Mouse (Mus musculus) hindbrain, embryonic 11.5 days (tissue): ENCODE results near the gene Herpud2. TPM values are rescaled to one million over a fixed set of nuclear protein-coding genes. Genes with fewer than 3 reads are reported as not detected.
"Not testable (repeated sequence)": the region's sequence is repeated elsewhere in the genome, so short reads cannot be mapped to it uniquely, and the experiment has no call there.

Experiments
- ATAC-seq: fragments of 200-750 bp; cut with Nextera tagmentation; 2 replicates; pipeline ENCODE4 v1.8.0; 2017; ENCODE audit warnings: mild to moderate bottlenecking, moderate TSS enrichment, moderate library complexity; ENCODE audit not compliant: low FRiP score
- DNase-seq: peaks from one replicate; pipeline ENCODE4 v3.0.0-alpha.2; 2015; ENCODE audit warnings: low spot score
- H3K27ac ChIP-seq: fragments of 300-500 bp; sonication (generic); 2 replicates; pipeline ENCODE4 v1.5.1; 2014; ENCODE audit warnings: mild to moderate bottlenecking, low read depth, low read length
- H3K27me3 ChIP-seq: fragments of 300-500 bp; sonication (generic); 2 replicates; pipeline ENCODE4 v1.6.1; 2014; ENCODE audit warnings: mild to moderate bottlenecking, low read length, moderate library complexity, mixed read lengths; ENCODE audit not compliant: control insufficient read depth, insufficient read depth
- H3K36me3 ChIP-seq: fragments of 300-500 bp; sonication (generic); 2 replicates; pipeline ENCODE4 v1.6.1; 2014; ENCODE audit warnings: mild to moderate bottlenecking, low read length, moderate library complexity, mixed read lengths; ENCODE audit not compliant: control insufficient read depth, insufficient read depth
- H3K4me1 ChIP-seq: fragments of 300-500 bp; sonication (generic); replicated peaks from 2 replicates; pipeline ENCODE4 v1.6.1; 2014; ENCODE audit warnings: low read length, mixed read lengths; ENCODE audit not compliant: control insufficient read depth, insufficient read depth
- H3K4me2 ChIP-seq: fragments of 300-500 bp; sonication (generic); replicated peaks from 2 replicates; pipeline ENCODE4 v1.6.1; 2014; ENCODE audit warnings: mild to moderate bottlenecking, low read depth, low read length
- H3K4me3 ChIP-seq: fragments of 300-500 bp; sonication (generic); 2 replicates; pipeline ENCODE4 v1.5.1; 2014; ENCODE audit warnings: low read depth, low read length
- H3K9ac ChIP-seq: fragments of 300-500 bp; sonication (generic); 2 replicates; pipeline ENCODE4 v1.6.1; 2014; ENCODE audit warnings: low read depth, low read length
- H3K9me3 ChIP-seq: fragments of 300-500 bp; sonication (generic); 2 replicates; pipeline ENCODE4 v1.6.1; 2016; ENCODE audit warnings: low read length; ENCODE audit not compliant: control insufficient read depth
- WGBS: fragments of 180-500 bp; shearing (Covaris S2); extraction: QIAGEN DNeasy Blood & Tissue Kit; methylation state at CpG from one replicate; pipeline ENCODE4 v1.1.7; 2014; 5-methylcytosine and 5-hydroxymethylcytosine counted together
- polyA plus RNA-seq: library from polyadenylated mRNA; unstranded; fragments of >200 nt; fragmentation: Nextera tagmentation; extraction: Ambion mirVana; gene quantifications from 2 replicates; pipeline ENCODE4 v1.2.1, GENCODE M21; 2014

Gene Herpud2
- polyA plus RNA-seq, 1 experiment from 2014 or later: 32.8 TPM

GRCm38 (mm10) chr9:25140330-25140729 lies 11.3 kb downstream of the Herpud2 start:
- no peak for ATAC-seq
- H3K4me1 ChIP-seq: no peaks in the 10 kb centered on the region

GRCm38 (mm10) chr9:25138900-25139299 lies 12.7 kb downstream of the Herpud2 start:
- no peak for ATAC-seq
- 96% methylated on average over 1 of the region's 1 CpGs for WGBS
- Histone ChIP-seq H3K9ac (no peak overlapping the region), H3K27ac (no peak overlapping the region), H3K4me1 (no peaks in the 10 kb centered on the region), H3K4me3 (no peak overlapping the region), H3K36me3 (no peaks in the 10 kb centered on the region), H3K9me3 (no peaks in the 10 kb centered on the region), H3K27me3 (no peaks in the 10 kb centered on the region), H3K4me2 (no peak overlapping the region)
- DNase-seq: no peak

More at GRCm38 (mm10) chr9:25140330-25140729, 11.3 kb downstream of the Herpud2 start:
- H3K9ac ChIP-seq: no peak overlapping the region
- no peak for DNase-seq
- no peaks in the 10 kb centered on the region for H3K36me3 ChIP-seq
- H3K4me3 ChIP-seq: no peak overlapping the region
- WGBS: 96% methylated on average over 1 of the region's 1 CpGs
- H3K4me2 ChIP-seq: no peak overlapping the region
- H3K27me3 ChIP-seq: no peaks in the 10 kb centered on the region
- no peaks in the 10 kb centered on the region for H3K9me3 ChIP-seq
- no peak overlapping the region for H3K27ac ChIP-seq

GRCm38 (mm10) chr9:25132920-25133319 lies 18.7 kb downstream of the Herpud2 start:
- Histone ChIP-seq H3K9ac (no peak overlapping the region), H3K9me3 (no peaks in the 10 kb centered on the region), H3K4me2 (no peak overlapping the region), H3K4me3 (no peak overlapping the region), H3K36me3 (no peaks in the 10 kb centered on the region), H3K27me3 (no peaks in the 10 kb centered on the region), H3K4me1 (no peaks in the 10 kb centered on the region), H3K27ac (no peak overlapping the region)
- 86% methylated on average over 4 of the region's 4 CpGs for WGBS
- DNase-seq (no peak), ATAC-seq (no peak)

- no peak overlapping the region for H3K27ac ChIP-seq
- H3K36me3 ChIP-seq: no peaks in the 10 kb centered on the region
- H3K9ac ChIP-seq: no peak overlapping the region
- ATAC-seq (no peak), DNase-seq (no peak)
- H3K27me3 ChIP-seq: no peaks in the 10 kb centered on the region
- H3K4me3 ChIP-seq: no peak overlapping the region
- H3K4me2 ChIP-seq: no peak overlapping the region
- no peaks in the 10 kb centered on the region for H3K4me1 ChIP-seq
- H3K9me3 ChIP-seq: no peaks in the 10 kb centered on the region
These were observed 19.4 kb downstream of the Herpud2 start for GRCm38 (mm10) chr9:25132253-25132652.

- Histone ChIP-seq H3K4me2 (no peak overlapping the region), H3K36me3 (0 out of 2 replicates have a peak, but pooled peaks cover 2% of the 10 kb centered on the region), H3K4me1 (no peaks in the 10 kb centered on the region), H3K9ac (no peak overlapping the region), H3K27ac (no peak overlapping the region), H3K9me3 (no peaks in the 10 kb centered on the region), H3K27me3 (no peaks in the 10 kb centered on the region), H3K4me3 (no peak overlapping the region)
- ATAC-seq (no peak), DNase-seq (no peak)
- 95% methylated on average over 2 of the region's 2 CpGs for WGBS
These were observed 27.6 kb downstream of the Herpud2 start for GRCm38 (mm10) chr9:25124048-25124447.

GRCm38 (mm10) chr9:25123590-25123989 lies 28.0 kb downstream of the Herpud2 start:
- 96% methylated on average over 1 of the region's 1 CpGs for WGBS
- not testable (repeated sequence) for DNase-seq, H3K27me3 ChIP-seq, H3K4me2 ChIP-seq, H3K4me1 ChIP-seq, H3K4me3 ChIP-seq, H3K9ac ChIP-seq, H3K9me3 ChIP-seq, H3K36me3 ChIP-seq, ATAC-seq, H3K27ac ChIP-seq

- Histone ChIP-seq H3K4me2 (no peak overlapping the region), H3K27ac (no peak overlapping the region), H3K9me3 (no peaks in the 10 kb centered on the region), H3K27me3 (no peaks in the 10 kb centered on the region), H3K4me3 (no peak overlapping the region), H3K36me3 (peaks cover 4% of the 10 kb centered on the region; the same call in 1 of the 2 replicates), H3K4me1 (no peaks in the 10 kb centered on the region), H3K9ac (no peak overlapping the region)
- peak; percentile 71 for DNase-seq
- no peak for ATAC-seq
These were observed 47.0 kb downstream of the Herpud2 start for GRCm38 (mm10) chr9:25104638-25105037.

- H3K36me3 ChIP-seq: peaks cover 4% of the 10 kb centered on the region; the same call in 1 of the 2 replicates
- no peak overlapping the region for H3K4me3 ChIP-seq
- H3K9ac ChIP-seq: no peak overlapping the region
- H3K4me2 ChIP-seq: no peak overlapping the region
- H3K27ac ChIP-seq: no peak overlapping the region
- H3K27me3 ChIP-seq: no peaks in the 10 kb centered on the region
- no peak for ATAC-seq
- no peak for DNase-seq
- H3K4me1 ChIP-seq: no peaks in the 10 kb centered on the region
- WGBS: 80% methylated on average over 1 of the region's 1 CpGs
- no peaks in the 10 kb centered on the region for H3K9me3 ChIP-seq
These were observed 48.7 kb downstream of the Herpud2 start for GRCm38 (mm10) chr9:25102881-25103280.

GRCm38 (mm10) chr9:25090853-25091252 lies 60.8 kb downstream of the Herpud2 start:
- H3K36me3 ChIP-seq: no peaks in the 10 kb centered on the region
- H3K9ac ChIP-seq: no peak overlapping the region
- no peaks in the 10 kb centered on the region for H3K27me3 ChIP-seq
- no peak overlapping the region for H3K4me3 ChIP-seq
- no peak for DNase-seq
- no peak overlapping the region for H3K27ac ChIP-seq
- no peaks in the 10 kb centered on the region for H3K9me3 ChIP-seq
- H3K4me2 ChIP-seq: no peak overlapping the region
- no peak for ATAC-seq
- WGBS: 74% methylated on average over 1 of the region's 1 CpGs
- no peaks in the 10 kb centered on the region for H3K4me1 ChIP-seq
